Mouse (Mus musculus): Measurements from ENCODE around the gene H2afy2.

- TF ChIP-seq ZC3H11A (IDR thresholded peaks at IDR 0.05; ENCODE audit: borderline replicate concordance, low read depth, low read length) (no peak), CHD2 (IDR thresholded peaks at IDR 0.05; ENCODE audit: low read depth, low read length) (no peak), MAFK (IDR thresholded peaks at IDR 0.05; ENCODE audit: insufficient read depth, low read depth, low read length) (no peak), HCFC1 (IDR thresholded peaks at IDR 0.05; ENCODE audit: borderline replicate concordance, insufficient read depth, low read length) (no peak)
These were observed 4.6 kb upstream of the H2afy2 start for GRCm38 (mm10) chr10:61788499-61788898.
